Mouse (Mus musculus) spleen, postnatal 10 days (tissue): Measurements from ENCODE around the gene Tmem150b.

Experiments
- DNase-seq, 2 experiments: peaks; one replicate each; pipeline ENCODE4 v3.0.0; 2021 to 2022; ENCODE audit warnings: low spot score in 2 of 2

Tmem150b gene

DNA sequence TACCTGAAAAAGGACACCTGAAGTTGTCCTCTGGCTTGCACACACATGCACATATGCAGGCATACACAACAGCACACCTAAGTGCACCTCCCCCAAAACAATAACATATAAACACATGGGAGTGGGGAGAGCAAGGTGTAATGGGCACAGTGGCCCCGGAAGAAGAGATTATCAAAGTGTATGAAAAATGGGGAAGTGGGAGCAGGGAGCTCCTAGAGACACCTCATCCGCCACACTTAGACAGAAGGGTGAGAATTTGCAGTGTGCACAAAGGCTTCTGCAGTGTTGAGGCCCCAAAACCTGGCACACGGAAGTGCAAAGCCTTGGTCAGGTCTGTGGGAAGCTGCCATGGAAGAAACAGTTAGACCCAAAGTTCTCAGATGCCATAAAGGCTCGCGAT lies 6.0 kb upstream of the Tmem150b start:
- no peak for DNase-seq

DNA sequence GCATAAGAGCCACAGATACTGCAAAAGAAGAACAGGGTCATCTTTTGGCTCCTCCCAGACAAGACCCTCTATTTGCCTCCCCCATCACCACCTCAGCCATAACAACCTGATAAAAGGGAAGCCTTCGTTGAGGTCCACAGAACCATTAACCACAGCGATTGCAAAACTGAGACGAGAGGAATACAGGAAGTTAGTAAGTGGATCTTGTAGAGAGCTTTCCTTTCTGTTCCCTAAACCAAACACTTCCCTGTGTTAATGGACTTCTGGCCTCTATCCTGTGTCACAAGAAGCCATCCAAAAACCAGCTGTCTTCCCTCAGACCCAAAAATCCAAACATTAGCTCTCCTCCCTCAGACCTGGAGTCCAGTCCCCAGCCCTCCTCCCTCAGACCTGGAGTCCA lies 690 bp downstream of the Tmem150b start:
- no peak for DNase-seq

DNA sequence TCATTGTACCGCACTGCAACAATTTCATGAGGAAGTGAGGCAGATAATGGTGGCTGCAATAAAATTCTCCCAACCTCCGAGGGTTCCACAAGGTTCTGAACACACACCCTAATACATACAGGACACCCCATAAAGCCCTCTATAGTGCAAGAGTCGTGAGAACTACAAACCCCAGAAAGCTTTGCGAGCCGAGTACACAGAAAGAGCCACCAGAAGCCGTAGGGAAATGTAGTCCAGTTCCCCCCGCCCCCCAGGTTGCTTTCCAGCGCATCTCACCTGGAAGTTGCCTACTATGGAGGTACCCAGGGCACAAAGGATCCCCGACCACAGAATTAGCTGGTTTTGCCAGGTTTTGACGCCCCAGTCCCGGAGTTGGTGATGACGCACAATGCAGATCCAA lies 1.5 kb downstream of the Tmem150b start:
- DNase-seq = peak in 1 of 2 experiments; percentile 50

DNA sequence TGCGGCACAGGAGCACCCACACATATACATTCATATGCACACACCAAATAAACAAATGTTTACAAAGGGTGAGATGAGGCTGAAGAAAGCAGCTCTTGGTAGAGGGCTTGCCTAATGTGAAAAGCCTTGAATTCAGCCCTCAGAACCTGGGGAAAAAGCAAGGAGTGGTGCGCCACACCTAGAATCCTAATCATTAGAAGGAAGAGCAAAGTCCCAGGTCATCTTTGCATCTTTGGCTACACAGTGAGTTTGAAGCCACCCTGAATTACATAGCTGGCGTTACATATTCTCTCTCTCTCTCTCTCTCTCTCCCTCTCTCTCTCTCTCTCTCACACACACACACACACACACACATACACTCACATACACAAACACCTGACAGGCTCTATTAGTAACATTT lies 5.8 kb downstream of the Tmem150b start:
- no peak for DNase-seq

DNA sequence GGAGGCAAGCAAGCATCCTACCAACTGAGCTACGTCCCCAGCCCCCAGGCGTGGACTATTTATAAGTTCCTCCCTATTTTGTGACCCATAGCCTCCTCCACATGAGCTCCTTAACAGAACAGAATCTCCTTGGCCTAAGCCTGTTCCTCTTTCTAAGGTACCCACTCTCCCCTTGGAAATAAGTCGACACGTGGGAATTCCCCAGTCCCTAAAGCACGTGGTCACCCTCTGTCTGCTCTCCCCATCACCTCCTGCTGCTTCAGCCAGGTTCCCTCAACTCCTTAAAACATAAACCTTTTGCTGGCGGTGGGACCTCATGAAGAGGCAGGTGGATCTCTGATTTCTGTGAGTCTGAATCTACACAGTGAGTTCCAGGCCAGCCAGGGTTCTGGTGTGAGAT lies 8.1 kb downstream of the Tmem150b start:
- no peak for DNase-seq

DNA sequence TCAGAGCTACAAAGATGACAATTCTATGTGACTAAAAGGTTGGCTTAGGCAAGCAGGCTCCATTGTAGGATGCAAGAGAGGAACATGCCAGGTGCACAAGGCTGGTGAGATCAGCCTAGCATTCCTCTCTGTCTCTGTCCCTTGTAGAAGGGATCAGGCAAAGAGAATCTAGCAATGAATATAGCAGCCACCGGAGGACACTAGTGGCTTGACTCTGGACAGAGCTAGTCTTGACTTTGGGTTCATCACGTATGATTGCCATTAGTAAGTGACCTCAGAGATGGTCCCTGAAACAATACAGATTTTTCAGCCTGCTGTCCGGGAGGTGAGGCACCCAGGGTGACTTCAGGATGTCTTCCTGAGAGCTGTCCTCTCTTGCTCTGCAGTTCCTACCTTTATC lies 12.5 kb downstream of the Tmem150b start:
- DNase-seq = no peak

DNA sequence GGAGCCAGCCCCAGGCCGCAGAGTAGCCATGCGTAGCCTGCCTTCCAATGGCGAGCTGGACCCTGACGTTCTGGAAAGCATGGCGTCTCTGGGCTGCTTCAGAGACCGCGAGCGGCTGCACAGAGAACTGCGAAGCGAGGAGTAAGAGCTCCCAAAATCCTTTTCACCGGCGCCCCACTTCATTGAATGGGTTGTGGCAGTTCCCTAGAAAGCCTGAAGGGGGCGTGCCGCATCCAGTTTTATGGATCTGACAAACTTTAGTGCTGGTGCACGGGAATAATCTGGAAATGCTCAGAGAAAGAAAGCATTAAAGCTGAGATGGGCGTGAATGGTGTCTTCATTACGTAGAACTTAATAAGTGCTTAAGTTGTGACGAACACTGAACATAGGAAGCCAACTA lies 20.0 kb downstream of the Tmem150b start:
- DNase-seq = peak in 1 of 2 experiments; percentile 69

DNA sequence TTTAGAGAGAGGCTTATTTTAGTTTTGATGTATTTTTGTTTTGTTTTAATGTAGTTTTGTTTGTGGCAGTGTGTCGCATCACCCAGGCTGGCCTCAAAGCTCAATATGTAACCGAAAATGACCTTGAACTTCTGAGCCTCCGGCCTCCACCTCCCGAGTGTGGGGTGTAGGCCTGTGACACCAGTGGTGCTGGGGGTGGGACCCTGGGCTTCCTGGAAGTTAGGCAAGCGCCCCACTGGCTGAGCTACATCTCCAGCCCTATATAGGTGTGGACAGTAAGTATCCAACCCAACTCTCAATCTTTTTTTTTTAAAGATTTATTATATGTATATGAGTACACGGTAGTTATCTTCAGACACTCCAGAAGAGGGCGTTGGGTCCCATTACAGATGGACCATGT lies 21.9 kb downstream of the Tmem150b start:
- no peak for DNase-seq

DNA sequence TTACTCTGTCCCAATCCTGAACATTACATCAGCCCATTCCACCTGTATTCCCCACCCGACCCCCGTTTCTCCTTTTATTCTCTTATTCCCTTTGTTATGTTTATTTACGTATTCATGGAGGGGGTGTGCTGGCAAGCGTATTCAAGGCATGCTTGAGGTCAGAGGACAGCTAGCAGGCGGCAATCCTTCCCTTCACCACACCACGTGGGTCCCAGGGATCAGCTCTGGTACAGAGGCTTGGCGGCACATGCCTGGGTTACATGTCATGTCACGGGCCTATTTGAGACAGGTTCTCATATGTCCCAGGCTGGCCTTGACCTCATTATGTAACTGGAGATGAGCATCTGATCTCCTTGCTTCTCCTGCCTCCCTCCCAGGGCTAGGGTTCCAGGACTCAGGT lies 22.7 kb downstream of the Tmem150b start:
- no peak for DNase-seq

DNA sequence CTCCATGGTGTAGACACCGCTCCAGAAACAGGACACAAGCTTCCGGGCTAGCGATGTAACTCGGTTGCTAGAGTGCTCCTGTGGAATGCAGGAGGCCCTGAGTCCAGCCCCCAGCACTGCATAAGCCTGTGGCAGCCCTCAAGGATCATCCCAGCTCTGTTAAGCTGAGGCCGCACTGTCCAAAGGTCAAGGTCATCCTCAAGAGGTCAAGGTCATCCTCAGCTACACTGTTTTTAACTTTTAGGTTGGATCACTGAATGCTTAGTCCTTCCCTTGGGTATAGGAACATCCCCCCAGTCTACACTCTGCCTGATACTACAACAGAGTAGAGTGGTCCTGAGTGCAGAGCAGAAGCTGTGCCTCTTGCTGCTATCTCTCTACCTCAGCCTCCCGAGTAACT lies 32.0 kb downstream of the Tmem150b start:
- DNase-seq = no peak

DNA sequence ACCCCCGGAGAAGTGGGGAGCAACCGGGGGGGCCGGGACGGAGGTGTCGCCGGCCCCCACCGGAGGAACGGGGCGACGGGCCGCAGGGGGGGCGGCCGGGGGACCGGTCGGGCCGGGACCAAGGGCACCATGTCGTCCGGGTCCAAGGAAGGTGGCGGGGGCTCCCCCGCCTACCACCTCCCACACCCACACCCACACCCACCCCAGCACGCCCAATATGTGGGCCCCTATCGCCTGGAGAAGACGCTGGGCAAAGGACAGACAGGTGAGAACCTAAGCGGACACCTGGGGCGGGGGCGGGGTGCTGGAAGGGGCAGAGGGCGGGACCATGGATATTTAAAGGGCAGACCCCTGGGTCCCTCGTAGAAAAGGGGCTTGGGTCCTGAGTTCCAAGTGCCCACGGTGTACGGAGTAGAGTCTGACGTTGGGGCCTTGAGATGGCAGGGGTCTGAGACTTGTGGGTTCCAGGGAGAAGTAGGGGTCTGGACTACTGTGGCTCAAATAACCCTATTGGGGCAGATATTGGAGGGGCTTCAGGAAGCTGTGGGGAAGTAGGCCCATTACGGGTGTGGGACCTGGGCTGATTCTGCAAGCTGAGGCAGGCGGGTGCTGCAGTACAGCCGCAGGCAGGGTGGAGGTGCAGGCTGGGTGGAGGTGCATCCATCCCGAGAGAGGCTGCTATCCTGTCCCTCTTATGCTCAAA lies 33.9 kb downstream of the Tmem150b start:
- DNase-seq = no peak

DNA sequence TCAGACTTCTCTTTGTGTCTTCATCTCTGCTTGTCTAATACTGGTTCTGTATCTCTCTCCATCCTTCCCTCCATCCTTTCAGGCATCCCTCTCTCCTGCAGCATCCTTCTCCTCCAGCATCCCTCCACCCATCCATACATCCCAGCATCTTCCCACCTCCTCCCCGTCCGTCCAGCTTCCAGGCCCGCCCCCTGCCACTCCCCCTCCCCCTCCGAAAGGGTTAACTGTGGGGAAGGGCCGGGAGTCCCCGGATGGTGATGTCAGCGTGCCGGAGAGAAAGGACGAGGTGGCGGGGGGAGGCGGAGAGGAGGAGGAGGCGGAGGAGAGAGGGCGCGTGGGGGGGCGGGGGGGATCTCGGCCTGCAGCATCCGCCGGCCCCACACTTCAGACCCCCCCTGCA lies 34.7 kb downstream of the Tmem150b start, which contains the start of gene Brsk1:
Brsk1 (plus strand) TSS at position 218 of the 400 bp plus-strand sequence.
- DNase-seq = peak in 1 of 2 experiments; percentile 24

DNA sequence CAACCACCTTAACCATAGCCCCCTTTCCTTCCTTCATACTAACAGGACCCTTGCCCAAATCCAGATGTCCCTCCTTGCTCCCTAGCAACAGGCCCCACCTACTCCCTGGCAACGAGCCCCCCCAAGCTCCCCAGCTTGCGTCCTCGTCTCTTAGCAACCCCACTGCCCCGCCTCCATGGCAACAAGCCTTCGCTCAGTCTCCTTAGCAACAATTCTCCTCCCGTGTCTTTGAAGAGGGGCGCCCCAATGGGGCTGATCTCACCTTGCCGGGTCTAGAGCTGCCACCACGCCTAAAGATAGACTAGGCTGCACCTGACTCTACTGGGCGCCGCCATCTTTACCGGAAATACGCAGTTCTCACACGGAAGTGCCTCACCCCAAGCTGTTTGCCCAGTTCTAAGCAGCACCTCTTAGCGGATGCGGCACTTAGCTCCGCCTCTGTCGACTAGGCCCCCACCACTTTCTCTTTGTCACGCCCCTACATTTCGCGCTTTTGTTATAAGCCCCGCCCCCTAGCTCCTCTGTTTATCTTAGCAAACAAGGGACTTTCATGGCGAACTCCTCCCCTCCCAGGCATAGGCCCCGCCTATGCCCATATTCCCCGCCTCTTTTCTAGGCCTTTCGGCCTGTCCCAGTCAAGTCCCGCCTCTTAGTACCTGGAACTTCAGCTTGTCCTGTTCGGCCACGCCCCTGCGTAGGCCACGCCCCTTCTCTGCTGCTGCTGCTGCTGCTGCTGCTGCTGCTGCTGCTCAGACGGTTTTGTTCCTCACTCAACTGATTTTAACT lies 40.2 kb downstream of the Tmem150b start, which contains the start of gene Hspbp1:
Hspbp1 (minus strand) TSS at position 437 of the 786 bp plus-strand sequence.
- peak; percentile 93 to 98 for DNase-seq

DNA sequence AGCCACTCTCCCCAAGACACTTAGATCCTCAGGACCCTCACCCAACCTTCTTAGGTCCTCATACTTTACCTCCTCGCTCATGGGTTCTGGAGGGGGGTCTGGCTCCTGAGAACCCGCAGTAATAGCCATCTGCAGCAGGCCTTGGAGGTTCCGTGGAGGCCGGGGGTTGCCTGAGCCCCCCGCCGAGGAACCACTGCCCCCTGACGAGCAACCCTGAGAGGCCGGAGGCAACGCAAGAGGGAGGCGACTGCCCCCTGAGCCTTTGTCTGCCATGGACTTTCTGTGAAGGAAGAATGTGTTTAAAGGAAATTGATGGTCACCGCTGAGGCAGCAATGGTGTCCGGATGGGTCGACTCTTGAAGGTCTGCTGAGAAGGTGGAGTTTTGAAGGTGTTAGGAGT lies 40.8 kb downstream of the Tmem150b start:
- peak in 1 of 2 experiments; percentile 20 for DNase-seq

DNA sequence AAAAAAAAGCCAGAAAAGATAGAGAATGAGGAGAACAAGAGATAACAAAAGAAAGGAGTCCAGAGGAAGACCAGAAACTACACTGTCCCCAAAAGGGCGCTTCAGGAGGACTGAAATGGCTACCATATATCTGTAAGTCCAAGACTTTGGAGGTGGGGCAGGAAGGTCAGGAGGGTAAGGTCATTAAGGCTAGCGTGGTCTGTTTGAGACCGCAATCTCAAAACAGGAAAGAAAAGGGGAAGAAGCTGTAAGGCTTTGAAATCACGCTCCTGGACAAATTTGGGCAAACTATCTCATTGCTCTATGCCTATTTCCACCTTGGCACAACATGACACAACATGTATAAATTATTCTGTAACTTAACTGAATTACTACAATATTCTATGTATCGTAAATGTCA lies 41.7 kb downstream of the Tmem150b start:
- DNase-seq = no peak

DNA sequence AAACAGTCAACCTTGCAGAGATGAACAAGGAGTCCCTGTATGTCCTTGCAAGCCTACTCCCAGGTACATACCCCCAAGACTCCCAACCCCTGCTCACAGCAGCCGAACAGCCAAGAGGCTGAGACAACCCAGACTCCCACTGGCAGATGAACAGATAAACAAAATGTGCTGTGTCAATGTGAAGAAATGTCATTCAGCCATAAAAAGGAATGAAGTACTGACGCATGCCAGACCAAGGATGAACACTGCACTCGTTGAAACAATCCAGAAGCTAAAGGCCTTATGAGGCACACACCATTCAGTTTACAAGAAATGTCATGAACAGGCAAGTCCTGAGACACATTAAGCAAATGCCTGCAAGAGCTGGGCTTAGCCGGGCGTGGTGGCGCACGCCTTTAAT lies 49.8 kb downstream of the Tmem150b start:
- no peak for DNase-seq

DNA sequence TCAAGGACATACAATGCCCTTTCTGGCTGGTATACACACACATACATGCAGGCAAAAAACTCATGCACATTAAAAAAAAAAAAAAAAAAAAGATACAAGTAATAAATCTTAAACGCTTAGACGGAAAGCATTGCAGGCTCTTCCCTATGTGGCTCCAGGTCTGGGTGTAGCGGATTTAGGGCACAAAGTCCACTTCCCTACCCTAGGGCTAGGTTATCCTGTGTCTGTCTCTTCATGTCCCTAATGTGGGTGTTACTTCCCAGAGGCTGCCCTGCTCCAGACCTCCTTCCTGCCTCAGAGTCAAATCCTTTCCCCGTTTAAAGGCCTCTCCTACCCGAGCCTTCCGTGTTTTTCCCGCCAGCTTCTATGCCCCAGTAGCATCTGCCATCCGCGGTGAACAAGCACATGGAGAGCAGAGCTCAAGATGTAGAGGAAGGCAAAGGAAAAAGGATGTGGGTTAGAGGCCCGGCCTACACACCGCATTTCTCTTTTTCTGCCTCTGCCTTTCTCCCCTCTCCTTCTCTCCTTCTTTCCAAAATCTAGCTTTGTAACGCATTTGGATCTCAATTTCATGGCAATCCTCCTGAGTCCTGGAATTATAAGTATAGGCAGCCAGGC lies 50.8 kb downstream of the Tmem150b start:
- DNase-seq = no peak

DNA sequence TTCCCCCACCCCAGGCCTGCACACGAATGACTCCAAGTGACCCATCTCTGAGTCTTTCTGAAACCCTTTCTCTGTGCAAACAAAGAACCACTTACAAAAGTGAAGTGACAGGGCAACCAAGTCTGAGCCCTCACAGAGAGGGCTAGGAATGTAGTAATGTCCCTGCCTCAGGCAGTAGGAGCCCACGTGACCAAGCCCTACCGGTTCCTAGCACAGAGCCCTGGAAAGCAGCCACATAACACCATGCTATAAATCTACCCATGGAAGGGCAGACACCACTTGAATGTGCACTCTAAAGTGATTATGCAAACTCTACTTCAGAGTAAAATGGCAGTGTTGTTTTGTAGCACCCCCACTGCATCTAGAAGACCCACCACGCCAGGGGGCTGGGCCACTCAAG lies 53.1 kb downstream of the Tmem150b start:
- DNase-seq = no peak

DNA sequence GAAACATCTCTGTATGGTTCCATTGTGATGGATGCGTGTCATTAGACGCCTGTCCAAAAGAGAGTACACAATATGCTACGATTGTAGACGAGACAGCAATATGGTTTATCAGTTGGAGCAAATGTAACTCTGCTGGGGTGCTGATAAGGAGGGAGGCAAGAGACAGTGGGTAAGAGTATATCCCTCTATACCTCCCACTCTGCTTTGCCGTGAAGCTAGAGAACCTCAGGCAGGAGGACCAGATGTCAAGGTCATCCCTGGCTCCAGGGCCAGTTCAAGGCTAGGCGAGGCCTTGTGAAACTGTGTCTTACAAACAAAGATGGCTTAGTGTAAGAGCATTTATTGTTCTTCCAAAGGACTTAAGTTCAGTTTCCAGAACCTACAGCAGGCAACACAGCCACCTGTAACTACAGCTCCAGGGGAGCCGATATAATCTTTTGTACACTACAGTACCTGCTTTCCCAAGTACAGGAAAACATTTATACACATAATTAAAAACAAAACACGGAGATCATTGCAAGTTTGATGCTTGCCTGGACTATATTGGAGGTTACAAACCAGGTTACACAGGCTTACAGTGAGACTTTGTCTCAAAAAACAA lies 54.3 kb downstream of the Tmem150b start:
- DNase-seq = peak in 1 of 2 experiments; percentile 43

DNA sequence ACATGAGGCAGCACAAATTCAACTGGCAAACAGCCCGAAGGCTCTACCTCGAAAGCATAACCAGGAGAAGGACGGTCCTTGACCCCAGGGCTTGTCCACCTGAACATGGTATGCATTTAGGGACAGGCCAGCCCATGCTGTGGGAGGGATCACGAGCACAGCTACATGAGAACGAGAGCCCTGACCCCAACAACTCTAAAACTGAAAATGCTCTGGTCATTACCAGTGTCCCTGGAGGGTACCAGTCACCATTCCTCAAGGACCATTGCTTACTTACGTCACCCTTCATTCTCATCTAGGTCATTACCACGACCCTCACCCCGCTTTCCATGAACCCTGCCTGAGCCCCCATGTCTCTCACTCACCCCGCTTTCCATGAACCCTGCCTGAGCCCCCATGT lies 55.9 kb downstream of the Tmem150b start:
- no peak for DNase-seq

DNA sequence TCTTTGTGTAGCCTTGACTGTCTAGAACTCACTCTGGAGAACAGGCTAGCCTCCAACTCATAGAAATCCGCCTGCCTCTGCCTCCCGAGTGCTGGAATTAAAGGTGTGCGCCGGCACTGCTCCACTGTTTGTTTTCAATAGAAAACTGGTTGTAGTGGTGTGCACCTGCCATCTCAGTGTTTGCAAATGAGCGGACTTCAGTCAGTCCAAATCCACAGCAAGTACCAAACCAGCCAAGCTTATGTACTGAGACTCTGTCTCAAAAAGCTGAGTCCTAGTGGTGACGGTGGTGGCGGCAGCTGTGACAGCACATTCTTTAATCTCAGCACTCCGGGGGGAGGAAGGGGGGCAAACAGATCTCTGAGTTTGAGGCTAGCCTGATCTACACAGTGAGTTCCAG lies 56.5 kb downstream of the Tmem150b start:
- DNase-seq = no peak

DNA sequence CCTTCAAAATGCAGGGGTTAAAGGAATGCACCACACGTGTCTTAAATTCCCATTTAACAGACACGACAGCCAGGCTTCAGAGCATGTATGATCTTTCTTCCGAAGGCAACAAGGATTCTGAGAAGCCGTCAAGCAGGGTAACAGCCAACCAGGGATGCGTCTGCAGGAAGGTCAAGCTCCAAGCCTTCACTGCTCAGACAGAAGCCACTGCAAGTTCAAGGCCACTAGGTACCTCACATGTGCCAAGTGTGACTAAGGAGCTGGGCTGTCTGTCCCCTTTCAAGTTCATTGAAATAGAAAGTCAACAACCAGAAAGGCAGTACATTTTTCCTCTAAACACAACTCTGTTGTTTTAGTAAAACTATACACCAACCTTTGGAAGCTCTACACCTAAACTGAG lies 58.2 kb downstream of the Tmem150b start:
- DNase-seq = no peak
